Mouse (Mus musculus) mature B cell (primary cell): ENCODE results near the gene Azi2.

Source experiments
- in situ Hi-C: fragments of 300-500 bp; cut with MboI; formaldehyde crosslinking; loops from 2 replicates; pipeline ENCODE4 v1.14.3; 2019

Azi2 gene

DNA sequence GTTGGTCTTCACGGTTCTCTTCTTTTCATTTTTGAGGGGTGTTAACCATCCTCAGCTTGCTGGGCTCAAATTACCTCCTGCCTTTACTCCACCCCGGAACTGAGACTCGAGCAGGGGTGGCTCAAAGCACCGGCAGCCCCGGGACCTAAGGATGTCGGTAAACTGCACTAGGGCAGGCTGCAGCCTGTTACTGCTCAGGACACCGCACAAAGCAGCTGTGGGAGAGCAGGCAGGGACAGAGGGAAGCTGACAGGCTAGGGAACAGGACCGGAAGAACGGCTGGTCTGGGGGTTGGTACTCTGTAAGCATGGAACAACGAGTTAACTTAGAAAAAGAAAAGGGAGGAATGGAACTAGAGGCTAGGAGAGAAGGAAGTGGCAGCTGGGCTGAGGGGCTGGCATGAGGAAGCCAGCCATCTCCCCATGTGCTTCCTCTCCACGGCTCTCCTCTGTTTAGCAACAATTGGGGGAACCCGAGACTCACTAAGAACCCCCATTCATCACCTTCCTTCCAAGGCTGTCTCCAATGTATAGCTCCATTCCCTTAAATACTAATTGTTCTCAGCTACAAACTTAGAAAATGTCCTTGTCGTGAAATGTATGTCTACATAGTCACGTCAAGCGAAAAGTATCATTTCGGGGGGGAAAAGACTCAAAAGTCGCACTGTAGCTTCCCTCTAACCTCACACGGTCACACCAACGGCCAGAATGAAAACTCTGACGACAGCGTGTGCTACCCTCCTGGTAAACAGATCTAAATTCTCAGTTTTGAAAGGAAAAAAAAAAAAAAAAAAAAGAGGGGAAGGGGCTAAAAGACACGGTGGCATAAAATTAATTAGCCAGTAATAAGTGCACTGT lies 42.5 kb downstream of the Azi2 start:
- in situ Hi-C loops = no loop called here

DNA sequence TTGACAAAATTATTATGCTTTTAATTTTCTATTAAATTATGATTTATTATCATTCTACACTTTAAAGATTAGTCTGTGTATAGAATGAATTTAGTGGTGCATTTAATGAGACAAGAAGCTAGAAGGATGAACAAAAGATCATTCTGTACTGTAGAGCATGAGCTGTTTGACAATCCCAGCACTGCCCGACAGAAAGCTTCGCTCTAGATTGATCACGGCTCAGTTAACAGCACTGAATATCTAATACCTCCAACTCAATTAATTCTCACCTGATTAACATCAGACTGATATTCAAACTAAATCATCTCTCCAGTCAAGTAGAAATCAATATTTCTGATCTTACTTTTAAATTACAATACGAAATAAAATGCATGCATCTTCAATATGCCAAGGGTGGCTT lies 43.5 kb downstream of the Azi2 start:
- in situ Hi-C loops = no loop called here

DNA sequence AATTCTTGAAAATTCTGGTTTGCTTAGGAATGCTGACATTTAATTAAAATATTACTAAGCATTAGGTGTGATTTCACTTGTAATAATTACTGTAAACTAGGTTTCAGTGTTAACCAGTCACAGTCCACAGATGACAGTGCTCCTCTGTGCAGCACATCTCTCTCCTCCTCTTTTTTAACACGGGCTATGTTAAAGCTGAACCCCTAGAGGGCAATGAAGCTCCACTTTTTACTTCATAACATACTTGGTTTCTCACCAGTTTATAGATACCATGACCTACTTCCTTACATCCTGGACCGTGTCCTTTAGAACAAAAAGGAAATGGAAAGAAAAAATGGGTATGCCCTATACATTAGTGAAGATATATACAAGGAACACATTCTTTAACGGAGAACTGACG lies 59.1 kb downstream of the Azi2 start:
- in situ Hi-C loops = no loop called here

DNA sequence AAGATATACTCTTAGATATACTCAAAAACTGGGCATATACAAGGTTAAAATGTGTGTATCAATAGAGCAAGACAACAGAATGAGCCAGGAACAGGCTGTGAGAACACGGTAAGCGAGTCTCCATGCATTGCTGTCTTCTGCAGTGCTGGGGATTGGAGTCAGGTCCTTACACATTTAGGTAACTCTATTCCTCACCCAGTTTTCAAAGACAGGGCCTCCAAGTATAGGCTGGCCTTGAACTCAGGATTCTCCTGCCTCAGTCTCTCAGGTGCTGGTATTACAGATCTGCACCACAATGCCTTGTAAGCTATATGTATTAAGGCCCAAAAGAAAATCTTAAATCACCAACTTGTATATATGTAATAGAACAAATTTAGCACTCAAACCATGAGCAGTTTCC lies 60.2 kb downstream of the Azi2 start:
- in situ Hi-C loops = no loop called here

DNA sequence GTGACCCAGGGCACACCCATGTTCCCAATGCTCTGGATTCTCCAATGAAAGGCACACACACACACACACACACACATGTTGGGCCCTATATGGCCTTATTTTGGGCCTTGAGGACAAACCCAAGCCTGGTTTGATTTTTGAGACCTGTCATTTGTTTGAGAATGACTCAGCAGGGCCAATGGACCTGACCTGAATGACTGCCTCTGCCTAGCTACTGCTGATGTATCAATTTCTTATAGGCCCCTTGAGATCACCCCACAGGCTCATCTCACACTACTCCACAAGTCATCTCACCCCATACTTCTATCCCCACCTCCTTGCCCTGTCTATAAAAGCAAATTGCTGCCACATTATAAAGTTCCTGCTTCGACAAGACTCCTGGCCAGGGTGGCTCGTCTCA lies 61.5 kb downstream of the Azi2 start:
- in situ Hi-C loops = no loop called here

DNA sequence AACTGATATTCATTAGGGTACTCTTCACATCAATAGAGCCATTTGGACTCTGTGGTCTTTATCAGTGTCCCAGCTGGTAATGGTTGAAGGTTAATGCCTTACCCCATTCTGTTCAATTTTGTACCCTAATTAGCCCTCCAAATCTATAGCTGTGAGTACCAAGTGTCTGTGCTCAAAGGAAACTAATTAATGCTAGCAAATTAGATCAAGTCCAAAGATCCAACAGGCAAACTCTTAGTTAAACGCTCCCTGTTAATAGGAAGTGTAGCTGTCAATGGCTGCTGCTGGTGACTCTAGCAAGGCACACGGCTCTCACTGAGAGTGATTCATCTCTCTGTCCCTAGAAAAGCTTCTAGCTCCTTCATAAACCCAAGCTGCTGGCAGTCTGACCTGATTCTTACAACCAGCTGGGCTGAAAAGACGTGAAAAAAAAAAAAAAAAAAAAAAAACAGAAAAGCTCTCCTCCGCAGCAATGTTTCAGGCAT lies 68.3 kb downstream of the Azi2 start:
- in situ Hi-C loops = no loop called here

DNA sequence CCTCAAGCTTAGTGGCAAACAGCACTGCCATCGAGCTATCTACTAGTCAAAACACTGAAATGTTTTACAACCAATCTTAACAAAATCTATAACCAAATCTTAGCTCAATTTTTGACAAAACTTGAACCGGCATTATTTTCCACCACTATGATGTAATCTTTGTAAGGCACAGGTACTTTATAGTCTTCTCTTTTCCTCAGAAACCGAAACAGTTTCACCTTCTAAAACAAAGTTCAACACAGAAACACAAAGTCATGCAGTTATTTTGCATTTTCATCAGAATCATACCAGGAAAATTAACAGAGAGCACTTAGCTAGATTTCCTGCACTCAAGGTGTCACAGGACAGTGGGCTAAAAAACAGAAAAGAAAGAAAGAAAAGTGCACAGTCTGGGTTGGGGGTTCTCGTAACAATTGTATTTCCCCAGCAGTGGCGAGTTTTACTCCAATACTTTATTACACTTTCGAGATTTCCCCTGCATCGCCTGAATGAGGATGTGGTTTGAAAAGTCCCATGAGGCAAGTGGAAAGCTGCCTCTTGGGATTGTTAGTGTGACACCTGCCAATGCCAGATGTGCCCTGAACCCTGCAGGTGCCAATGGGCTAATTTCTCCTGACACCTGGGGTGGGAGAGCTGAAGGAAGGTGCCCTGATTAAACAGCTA lies 69.5 kb downstream of the Azi2 start:
- in situ Hi-C loops = no loop called here

DNA sequence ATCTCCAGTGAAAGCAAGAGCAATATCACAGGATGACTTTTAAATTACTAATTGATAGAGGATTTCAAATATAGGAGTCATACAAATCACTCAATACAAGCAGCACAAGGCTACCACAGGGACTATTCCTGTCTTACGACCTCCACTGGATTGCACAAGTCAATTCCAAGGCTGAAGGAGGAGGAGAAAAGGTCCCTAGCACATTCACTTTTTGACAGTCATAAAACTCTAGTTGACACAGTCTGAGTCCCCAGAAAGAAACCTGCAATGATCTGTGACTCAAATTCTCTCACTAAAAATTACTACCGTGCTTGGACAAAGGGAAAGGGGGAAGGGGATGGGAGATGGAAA lies 70.0 kb downstream of the Azi2 start:
- in situ Hi-C loops = no loop called here
